In the genomic region with DNA sequence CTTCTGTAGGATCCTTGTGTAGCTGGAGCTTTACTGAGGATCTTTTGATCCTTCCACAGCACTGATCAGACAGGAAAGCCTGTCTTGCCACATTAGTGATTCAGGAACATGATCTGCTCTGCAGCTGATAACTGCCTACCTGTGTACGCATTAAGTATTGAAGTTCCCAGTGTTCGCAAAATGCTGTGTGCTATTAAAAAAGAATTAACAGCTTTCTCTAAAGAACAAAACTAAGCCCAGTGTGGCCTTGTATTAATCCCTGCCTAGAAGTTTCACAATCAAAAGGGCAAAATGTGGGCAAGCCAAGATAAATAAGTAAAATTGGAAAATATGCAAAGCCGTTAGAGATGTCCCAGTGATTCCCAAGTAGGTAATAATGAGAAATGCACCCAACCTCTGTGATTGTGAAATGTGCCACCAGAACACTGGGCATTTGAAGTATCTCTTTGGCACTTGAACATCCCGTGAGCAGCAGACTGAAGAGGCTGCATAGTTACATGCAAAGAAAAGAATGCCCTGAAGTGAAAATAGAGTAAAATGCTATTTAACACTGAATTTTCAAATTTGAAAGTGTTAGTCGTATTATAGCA, we compare ENCODE assay signal across 24 mouse cellular contexts.
DNase-seq lines count a peak whose midpoint lies in the region; ATAC-seq and TF ChIP-seq lines count a peak whose summit lies in the region.
"Had no signal": no experiment of that assay in that cellular context is flagged by ENCODE, and none has a peak within 500 bp of the region (broad histone marks: within the 10 kb centered on the region; RNA-seq: fewer than 3 reads in every experiment).

No protein-coding gene starts in this region.

- H3K4me3 ChIP-seq in liver, adult 2 months (ENCODE audit: insufficient read depth, low read depth, low read length), result no peak overlapping the region
- no peak overlapping the region for H3K4me3 ChIP-seq in liver, embryonic 11.5 days (ENCODE audit: low read depth, low read length)
- H3K4me3 ChIP-seq: embryonic facial prominence, embryonic 12.5 days; forebrain, embryonic 13.5 days; heart, embryonic 10.5 days; hindbrain, embryonic 13.5 days had no signal

- ATAC-seq in liver, embryonic 11.5 days (replicated peaks; ENCODE audit: low FRiP score), result no peak
- ATAC-seq in erythroblast, adult 5-6 weeks (replicated peaks; ENCODE audit: low FRiP score, poor library complexity, severe bottlenecking), result no peak
- ATAC-seq: activated CD4-positive, CD25-positive, alpha-beta regulatory T cell, adult 4 months; CD4-positive, CD25-positive, alpha-beta regulatory T cell, adult 4 months; forebrain, embryonic 13.5 days; forebrain, postnatal 0 days; hindbrain, postnatal 0 days had no signal

- DNase-seq in adrenal gland, adult 2 months, result peak; percentile 26
- DNase-seq in adrenal gland, postnatal 4 days (ENCODE audit: low spot score in 2 of 2), result no peak
- peak; percentile 98 for DNase-seq in liver, adult 2 months (ENCODE audit: extremely low read depth, low read depth, low spot score)
- no peak for DNase-seq in liver, embryonic 11.5 days (ENCODE audit: low spot score)
- peak; percentile 28 for DNase-seq in lung, postnatal 36 days
- no peak for DNase-seq in lung, postnatal 4 days
- DNase-seq in brain, embryonic 14.5 days (ENCODE audit: low read depth), result peak; percentile 31
- DNase-seq: B cell, adult 2 months; cerebellum, adult 11-12 months; cerebellum, adult 9-10 months; cerebellum, postnatal 25 days; forebrain, postnatal 0 days; gastrocnemius, postnatal 14 days; heart, adult 18-20 months; heart, postnatal 10 days had no signal

- H3K79me2 ChIP-seq in liver, adult 2 months (ENCODE audit: control insufficient read depth, insufficient read depth, low read length), result peaks cover 4% of the 10 kb centered on the region; the same call in 1 of the 2 replicates

- WGBS in liver, adult 2 months, result 32% methylated on average over 5 of the region's 5 CpGs
- 86% methylated on average over 5 of the region's 5 CpGs for WGBS in liver, embryonic 11.5 days

- TF ChIP-seq CTCF in liver, adult 2 months (IDR thresholded peaks at IDR 0.05; ENCODE audit: low read depth, low read length), result no peak
- TF ChIP-seq CTCF in brain, embryonic 14.5 days (IDR thresholded peaks at IDR 0.05; ENCODE audit: borderline replicate concordance, extremely low read depth, insufficient read depth, insufficient read length), result no peak

- no peaks in the 10 kb centered on the region for H3K27me3 ChIP-seq in liver, adult 2 months (ENCODE audit: control insufficient read depth, insufficient read depth, low read length)
- H3K27me3 ChIP-seq in liver, embryonic 11.5 days (replicated peaks; ENCODE audit: control insufficient read depth, insufficient read depth, low read length), result no peaks in the 10 kb centered on the region
- H3K27me3 ChIP-seq: embryonic facial prominence, embryonic 12.5 days; forebrain, embryonic 13.5 days; hindbrain, embryonic 13.5 days had no signal

- H3K36me3 ChIP-seq in liver, adult 2 months (ENCODE audit: control insufficient read depth, insufficient read depth, low read length), result no peaks in the 10 kb centered on the region
- no peaks in the 10 kb centered on the region for H3K36me3 ChIP-seq in liver, embryonic 11.5 days (ENCODE audit: control insufficient read depth, insufficient read depth, low read length)
- H3K36me3 ChIP-seq: embryonic facial prominence, embryonic 12.5 days; G1E; heart, embryonic 10.5 days; hindbrain, embryonic 13.5 days had no signal

- no peak for TF ChIP-seq POLR2A in liver, adult 2 months (IDR thresholded peaks at IDR 0.05; ENCODE audit: extremely low read depth, insufficient read depth, low read length)
- TF ChIP-seq POLR2A in brain, embryonic 14.5 days (IDR thresholded peaks at IDR 0.05; ENCODE audit: borderline replicate concordance, extremely low read depth, insufficient read depth, insufficient read length, poor library complexity, severe bottlenecking), result no peak

- peak overlapping the region; percentile 84 for H3K27ac ChIP-seq in liver, adult 2 months (replicated peaks; ENCODE audit: insufficient read depth, low read depth, low read length)
- no peak overlapping the region for H3K27ac ChIP-seq in liver, embryonic 11.5 days (ENCODE audit: low read depth, low read length)
- H3K27ac ChIP-seq: embryonic facial prominence, embryonic 12.5 days; forebrain, embryonic 13.5 days; heart, embryonic 10.5 days; hindbrain, embryonic 13.5 days; hindbrain, postnatal 0 days had no signal

- H3K9ac ChIP-seq in liver, adult 2 months (ENCODE audit: low read depth, low read length), result no peak overlapping the region
- H3K9ac ChIP-seq in liver, embryonic 11.5 days (ENCODE audit: low read depth, low read length), result no peak overlapping the region
- H3K9ac ChIP-seq: embryonic facial prominence, embryonic 12.5 days; forebrain, embryonic 13.5 days; forebrain, postnatal 0 days; hindbrain, embryonic 13.5 days had no signal

- H3K4me1 ChIP-seq in liver, adult 2 months (ENCODE audit: control insufficient read depth, insufficient read depth, low read length), result peaks cover 24% of the 10 kb centered on the region
- H3K4me1 ChIP-seq in liver, embryonic 11.5 days (replicated peaks; ENCODE audit: control insufficient read depth, insufficient read depth, low read length), result no peaks in the 10 kb centered on the region

- no peak overlapping the region for H3K4me2 ChIP-seq in liver, embryonic 11.5 days
- H3K4me2 ChIP-seq: embryonic facial prominence, embryonic 12.5 days; forebrain, embryonic 13.5 days; hindbrain, embryonic 13.5 days had no signal

- H3K9me3 ChIP-seq in liver, embryonic 11.5 days (ENCODE audit: control insufficient read depth, low read length), result no peaks in the 10 kb centered on the region
- H3K9me3 ChIP-seq: embryonic facial prominence, embryonic 12.5 days; forebrain, embryonic 13.5 days; heart, embryonic 10.5 days; hindbrain, embryonic 13.5 days had no signal

Comparison
In these comparisons a context has a peak if more than half of its experiments do, and no peak if none do; other contexts are left out.
1. DNase-seq: peak in adrenal gland, adult 2 months (single experiment), liver, adult 2 months (single experiment), lung, postnatal 36 days (single experiment) and brain, embryonic 14.5 days (single experiment); none in adrenal gland, postnatal 4 days (0 of 2), liver, embryonic 11.5 days (single experiment) and lung, postnatal 4 days (0 of 2).